Mouse (Mus musculus): ENCODE results near the gene F930015N05Rik. TPM values are rescaled to one million over a fixed set of nuclear protein-coding genes. Genes with fewer than 3 reads are reported as not detected.

F930015N05Rik gene
- polyA plus RNA-seq (2014; fragmentation: Nextera tagmentation; extraction: Ambion mirVana), result 1.6 and 1.8 TPM in 2 replicates

- H3K27ac ChIP-seq (ENCODE audit: low read depth, low read length), result peak within 1 kb of the TSS; percentile 67
- peak within 1 kb of the TSS; percentile 62 for H3K4me3 ChIP-seq (ENCODE audit: low read depth, low read length)
- ATAC-seq (ENCODE audit: insufficient read depth, low FRiP score, low TSS enrichment) (0 out of 2 replicates have a peak, but pooled peaks have one; percentile 4), DNase-seq (ENCODE audit: low spot score) (no peak)
- H3K9me3 ChIP-seq (ENCODE audit: control insufficient read depth, low read length), result no peaks in the 10 kb centered on the region
- peak within 1 kb of the TSS; percentile 97 for H3K4me2 ChIP-seq (ENCODE audit: low read depth)
- under 1% methylated on average over 24 of the region's 24 CpGs for WGBS
- peak within 1 kb of the TSS; percentile 82 for H3K9ac ChIP-seq (ENCODE audit: low read length)
- H3K27me3 ChIP-seq (ENCODE audit: control insufficient read depth, insufficient read depth, low read length), result no peaks in the 10 kb centered on the region
- 0 out of 2 replicates have a peak, but pooled peaks cover 2% of the 10 kb centered on the region for H3K4me1 ChIP-seq (ENCODE audit: control insufficient read depth, insufficient read depth, low read length)
- H3K36me3 ChIP-seq (ENCODE audit: control insufficient read depth, insufficient read depth, low read length), result no peaks in the 10 kb centered on the region
Observed at GRCm38 (mm10) chr11:64436412-64436727, at the start of gene F930015N05Rik. Gene F930015N05Rik, minus strand, starts transcription at chr11:64436653.

DNA sequence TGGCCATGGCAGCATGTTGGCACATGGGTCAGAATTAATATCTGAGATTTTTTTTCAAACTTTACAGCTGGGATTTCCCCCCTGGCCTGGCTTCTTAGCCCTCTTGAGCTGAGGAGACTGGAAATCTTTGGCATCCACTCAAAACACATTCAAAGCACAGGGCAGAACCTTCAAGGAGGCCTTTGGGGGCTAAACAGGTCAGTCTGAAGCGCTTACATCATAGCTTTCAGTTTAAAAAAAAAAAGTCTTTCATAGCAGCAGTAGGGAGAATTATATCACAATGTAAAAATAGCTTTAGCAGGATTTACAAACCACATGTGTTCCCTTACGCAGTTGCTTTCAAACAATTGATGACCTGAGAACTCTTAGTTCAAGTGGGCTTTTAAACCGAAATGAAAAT, 45.0 kb upstream of the F930015N05Rik start:
- Histone ChIP-seq H3K4me1 (ENCODE audit: control insufficient read depth, insufficient read depth, low read length) (no peaks in the 10 kb centered on the region), H3K4me2 (ENCODE audit: low read depth) (no peak overlapping the region), H3K9me3 (ENCODE audit: control insufficient read depth, low read length) (no peaks in the 10 kb centered on the region), H3K27me3 (ENCODE audit: control insufficient read depth, insufficient read depth, low read length) (no peaks in the 10 kb centered on the region), H3K27ac (ENCODE audit: low read depth, low read length) (no peak overlapping the region), H3K4me3 (ENCODE audit: low read depth, low read length) (no peak overlapping the region), H3K36me3 (ENCODE audit: control insufficient read depth, insufficient read depth, low read length) (no peaks in the 10 kb centered on the region), H3K9ac (ENCODE audit: low read length) (no peak overlapping the region)
- DNase-seq (ENCODE audit: low spot score) (no peak), ATAC-seq (ENCODE audit: insufficient read depth, low FRiP score, low TSS enrichment) (no peak)
- 89% methylated on average over 3 of the region's 3 CpGs for WGBS

DNA sequence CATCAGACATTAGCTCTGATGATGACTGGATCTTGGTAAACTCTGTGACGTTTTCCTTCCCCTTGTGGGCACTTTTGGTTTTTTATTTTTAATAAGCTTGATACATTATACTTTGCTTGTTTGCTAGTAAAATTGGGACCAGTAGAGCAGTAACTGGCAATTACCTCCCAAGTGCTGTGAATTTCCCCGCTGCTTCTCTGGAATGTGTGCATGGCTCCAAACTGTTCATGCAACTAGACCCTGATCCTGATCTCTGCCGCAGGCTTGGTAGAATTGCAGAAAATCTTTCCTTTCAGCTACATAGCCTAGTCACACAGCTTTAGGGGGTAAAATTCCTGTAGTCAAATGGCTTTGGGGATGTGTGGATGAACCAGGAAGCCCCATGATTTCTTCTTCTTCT, 37.2 kb upstream of the F930015N05Rik start:
- no peaks in the 10 kb centered on the region for H3K36me3 ChIP-seq (ENCODE audit: control insufficient read depth, insufficient read depth, low read length)
- ATAC-seq (ENCODE audit: insufficient read depth, low FRiP score, low TSS enrichment) (no peak), DNase-seq (ENCODE audit: low spot score) (no peak)
- no peaks in the 10 kb centered on the region; the same call in 1 of the 2 replicates for H3K4me1 ChIP-seq (ENCODE audit: control insufficient read depth, insufficient read depth, low read length)
- no peak overlapping the region for H3K9ac ChIP-seq (ENCODE audit: low read length)
- 86% methylated on average over 3 of the region's 3 CpGs for WGBS
- H3K27me3 ChIP-seq (ENCODE audit: control insufficient read depth, insufficient read depth, low read length), result no peaks in the 10 kb centered on the region
- H3K27ac ChIP-seq (ENCODE audit: low read depth, low read length), result no peak overlapping the region
- H3K9me3 ChIP-seq (ENCODE audit: control insufficient read depth, low read length), result no peaks in the 10 kb centered on the region
- no peak overlapping the region for H3K4me3 ChIP-seq (ENCODE audit: low read depth, low read length)
- no peak overlapping the region for H3K4me2 ChIP-seq (ENCODE audit: low read depth)

DNA sequence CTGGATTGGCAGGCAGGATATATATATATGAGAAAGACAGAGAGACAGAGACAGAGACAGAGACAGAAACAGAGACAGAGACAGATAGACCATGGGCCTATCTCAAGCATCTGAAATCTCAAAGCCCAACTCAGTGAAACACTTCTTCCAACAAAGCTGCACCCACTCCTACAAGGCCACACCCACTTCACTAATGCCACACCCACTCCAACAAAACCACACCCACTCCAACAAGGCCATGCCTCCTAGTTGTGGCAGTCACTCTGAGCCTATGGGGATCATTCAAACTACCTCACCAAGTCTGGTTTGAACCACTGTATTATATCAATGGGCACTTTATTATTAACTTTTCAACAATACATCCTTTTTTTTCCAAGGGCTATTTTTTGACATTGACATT, 34.2 kb upstream of the F930015N05Rik start:
- no peak for ATAC-seq (ENCODE audit: insufficient read depth, low FRiP score, low TSS enrichment)
- Histone ChIP-seq H3K4me3 (ENCODE audit: low read depth, low read length) (no peak overlapping the region), H3K9me3 (ENCODE audit: control insufficient read depth, low read length) (no peaks in the 10 kb centered on the region), H3K4me2 (ENCODE audit: low read depth) (no peak overlapping the region), H3K4me1 (ENCODE audit: control insufficient read depth, insufficient read depth, low read length) (peaks cover 2% of the 10 kb centered on the region; the same call in 1 of the 2 replicates), H3K27me3 (ENCODE audit: control insufficient read depth, insufficient read depth, low read length) (no peaks in the 10 kb centered on the region), H3K9ac (ENCODE audit: low read length) (no peak overlapping the region), H3K36me3 (ENCODE audit: control insufficient read depth, insufficient read depth, low read length) (no peaks in the 10 kb centered on the region), H3K27ac (ENCODE audit: low read depth, low read length) (no peak overlapping the region)
- DNase-seq (ENCODE audit: low spot score), result no peak

DNA sequence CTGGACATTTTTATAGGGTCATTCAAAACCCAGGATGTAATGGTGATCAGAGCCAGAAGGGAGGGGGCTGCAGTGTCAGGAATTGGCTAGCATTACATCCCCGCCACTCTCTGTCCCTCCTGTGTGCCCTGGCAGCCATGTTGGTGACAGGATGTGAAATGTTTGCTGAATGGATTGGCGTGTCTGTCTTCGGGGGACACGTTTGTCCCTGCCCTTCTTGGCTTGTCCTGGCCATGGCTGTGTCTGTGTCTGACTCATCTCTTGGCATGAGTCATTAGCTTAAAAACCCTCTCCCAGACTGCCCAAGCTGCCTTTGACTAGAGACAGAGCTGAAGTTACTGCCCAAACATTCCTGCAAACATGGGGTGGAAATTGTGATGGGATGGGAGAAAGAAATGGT, 32.3 kb upstream of the F930015N05Rik start:
- Histone ChIP-seq H3K4me3 (ENCODE audit: low read depth, low read length) (no peak overlapping the region), H3K27ac (ENCODE audit: low read depth, low read length) (no peak overlapping the region), H3K4me2 (ENCODE audit: low read depth) (no peak overlapping the region), H3K27me3 (ENCODE audit: control insufficient read depth, insufficient read depth, low read length) (no peaks in the 10 kb centered on the region), H3K9me3 (ENCODE audit: control insufficient read depth, low read length) (no peaks in the 10 kb centered on the region), H3K36me3 (ENCODE audit: control insufficient read depth, insufficient read depth, low read length) (no peaks in the 10 kb centered on the region), H3K9ac (ENCODE audit: low read length) (no peak overlapping the region), H3K4me1 (ENCODE audit: control insufficient read depth, insufficient read depth, low read length) (peaks cover 2% of the 10 kb centered on the region; the same call in 1 of the 2 replicates)
- 54% methylated on average over 4 of the region's 4 CpGs for WGBS
- ATAC-seq (ENCODE audit: insufficient read depth, low FRiP score, low TSS enrichment) (no peak), DNase-seq (ENCODE audit: low spot score) (no peak)

GRCm38 (mm10) chr11:64461746-64462145, 25.3 kb upstream of the F930015N05Rik start:
- no peak overlapping the region for H3K27ac ChIP-seq (ENCODE audit: low read depth, low read length)
- 87% methylated on average over 3 of the region's 3 CpGs for WGBS
- H3K4me2 ChIP-seq (ENCODE audit: low read depth), result no peak overlapping the region
- no peaks in the 10 kb centered on the region for H3K36me3 ChIP-seq (ENCODE audit: control insufficient read depth, insufficient read depth, low read length)
- DNase-seq (ENCODE audit: low spot score) (no peak), ATAC-seq (ENCODE audit: insufficient read depth, low FRiP score, low TSS enrichment) (no peak)
- no peaks in the 10 kb centered on the region for H3K9me3 ChIP-seq (ENCODE audit: control insufficient read depth, low read length)
- H3K27me3 ChIP-seq (ENCODE audit: control insufficient read depth, insufficient read depth, low read length), result no peaks in the 10 kb centered on the region
- H3K9ac ChIP-seq (ENCODE audit: low read length), result no peak overlapping the region
- H3K4me1 ChIP-seq (ENCODE audit: control insufficient read depth, insufficient read depth, low read length), result no peaks in the 10 kb centered on the region
- no peak overlapping the region for H3K4me3 ChIP-seq (ENCODE audit: low read depth, low read length)

DNA sequence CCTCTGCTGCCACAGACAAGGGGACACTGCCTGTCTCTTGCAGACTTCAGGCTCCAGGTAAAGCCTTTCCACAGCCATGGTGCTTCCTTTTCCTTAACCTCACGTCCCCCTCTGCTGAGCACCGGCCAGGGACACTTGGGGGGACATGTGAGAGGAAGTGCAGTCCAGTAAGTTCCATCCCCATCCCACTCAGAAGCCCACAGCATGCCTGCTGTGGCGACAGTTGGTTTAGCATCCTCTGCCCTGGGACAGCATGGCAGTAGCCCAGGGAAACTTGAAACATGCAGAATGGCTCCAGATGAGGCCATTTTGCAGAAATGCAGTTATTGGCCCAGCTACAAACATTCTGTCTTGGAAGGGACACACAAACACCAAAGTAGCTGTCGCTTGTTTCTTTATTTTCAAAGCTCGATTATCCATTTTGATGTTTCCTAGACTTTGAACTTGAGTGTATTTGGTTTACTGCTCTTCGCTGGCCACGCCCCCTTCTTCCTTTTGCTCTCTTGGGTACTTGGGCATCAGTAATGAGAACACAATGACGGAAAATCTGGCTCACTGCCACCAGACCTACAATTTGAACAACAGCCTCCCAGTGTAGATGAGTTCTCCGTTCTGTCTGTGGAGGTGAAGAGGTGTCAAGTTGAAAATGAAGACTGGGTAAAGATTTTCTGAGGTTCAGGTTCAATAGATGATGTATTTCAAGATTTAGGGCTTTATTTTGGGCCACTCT, 12.3 kb upstream of the F930015N05Rik start:
- DNase-seq (ENCODE audit: low spot score) (no peak), ATAC-seq (ENCODE audit: insufficient read depth, low FRiP score, low TSS enrichment) (no peak)

DNA sequence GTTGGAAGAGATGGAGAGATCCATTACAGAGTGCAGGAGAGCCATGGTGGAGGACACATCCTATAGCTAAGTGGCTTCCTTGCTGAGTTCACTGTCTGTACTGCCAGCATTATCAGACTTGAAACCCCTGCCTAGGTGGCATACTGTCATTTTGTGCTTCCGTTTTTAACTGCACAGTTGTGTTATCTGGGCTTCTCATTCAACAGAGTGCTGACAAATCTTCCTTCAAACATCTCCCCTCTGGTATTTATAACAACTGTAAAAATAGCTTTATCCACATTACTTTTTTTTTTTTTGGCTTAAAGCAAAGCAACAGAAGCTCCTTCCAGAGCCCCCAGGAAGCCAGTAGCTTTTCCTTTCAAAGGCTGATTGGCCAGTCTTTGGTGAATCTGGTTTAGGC, 8.8 kb upstream of the F930015N05Rik start:
- H3K9ac ChIP-seq (ENCODE audit: low read length), result no peak overlapping the region
- ATAC-seq (ENCODE audit: insufficient read depth, low FRiP score, low TSS enrichment), result no peak
- no peak for DNase-seq (ENCODE audit: low spot score)
- no peaks in the 10 kb centered on the region for H3K9me3 ChIP-seq (ENCODE audit: control insufficient read depth, low read length)
- H3K4me3 ChIP-seq (ENCODE audit: low read depth, low read length), result no peak overlapping the region
- H3K36me3 ChIP-seq (ENCODE audit: control insufficient read depth, insufficient read depth, low read length), result no peaks in the 10 kb centered on the region
- no peak overlapping the region for H3K27ac ChIP-seq (ENCODE audit: low read depth, low read length)
- no peak overlapping the region for H3K4me2 ChIP-seq (ENCODE audit: low read depth)
- no peaks in the 10 kb centered on the region for H3K27me3 ChIP-seq (ENCODE audit: control insufficient read depth, insufficient read depth, low read length)
- WGBS, result 79% methylated on average over 1 of the region's 1 CpGs
- H3K4me1 ChIP-seq (ENCODE audit: control insufficient read depth, insufficient read depth, low read length), result no peaks in the 10 kb centered on the region

More for the DNA sequence above, 12.3 kb upstream of the F930015N05Rik start:
- no peaks in the 10 kb centered on the region for H3K9me3 ChIP-seq (ENCODE audit: control insufficient read depth, low read length)
- H3K4me1 ChIP-seq (ENCODE audit: control insufficient read depth, insufficient read depth, low read length), result no peaks in the 10 kb centered on the region
- no peaks in the 10 kb centered on the region for H3K27me3 ChIP-seq (ENCODE audit: control insufficient read depth, insufficient read depth, low read length)
- no peak overlapping the region for H3K4me3 ChIP-seq (ENCODE audit: low read depth, low read length)
- H3K36me3 ChIP-seq (ENCODE audit: control insufficient read depth, insufficient read depth, low read length), result no peaks in the 10 kb centered on the region
- H3K4me2 ChIP-seq (ENCODE audit: low read depth), result no peak overlapping the region
- H3K9ac ChIP-seq (ENCODE audit: low read length), result no peak overlapping the region
- WGBS, result 80% methylated on average over 9 of the region's 9 CpGs
- no peak overlapping the region for H3K27ac ChIP-seq (ENCODE audit: low read depth, low read length)

DNA sequence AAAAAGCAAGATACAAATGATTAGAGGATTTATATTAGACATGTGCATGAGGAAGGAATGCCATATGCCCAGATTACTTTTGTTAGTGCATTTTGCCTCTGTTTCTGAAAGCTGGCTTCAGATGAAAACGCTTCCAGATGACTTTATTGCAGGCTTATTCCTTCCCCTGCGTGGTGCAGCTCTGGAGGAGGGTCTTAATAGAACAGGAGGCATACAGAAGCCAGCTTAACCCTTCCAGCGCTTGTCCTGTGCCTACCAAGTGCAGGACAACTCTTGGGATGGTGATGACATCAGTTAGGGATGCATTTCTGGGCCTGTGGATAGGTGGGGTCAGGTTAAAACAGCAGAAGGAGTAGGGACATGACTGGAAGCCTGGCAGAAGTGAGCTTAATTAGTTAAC, 6.2 kb upstream of the F930015N05Rik start:
- WGBS, result 33% methylated on average over 3 of the region's 3 CpGs
- Histone ChIP-seq H3K27ac (ENCODE audit: low read depth, low read length) (no peak overlapping the region), H3K9ac (ENCODE audit: low read length) (no peak overlapping the region), H3K9me3 (ENCODE audit: control insufficient read depth, low read length) (no peaks in the 10 kb centered on the region), H3K4me2 (ENCODE audit: low read depth) (no peak overlapping the region), H3K4me3 (ENCODE audit: low read depth, low read length) (no peak overlapping the region), H3K4me1 (ENCODE audit: control insufficient read depth, insufficient read depth, low read length) (0 out of 2 replicates have a peak, but pooled peaks cover under 1% of the 10 kb centered on the region), H3K36me3 (ENCODE audit: control insufficient read depth, insufficient read depth, low read length) (no peaks in the 10 kb centered on the region), H3K27me3 (ENCODE audit: control insufficient read depth, insufficient read depth, low read length) (no peaks in the 10 kb centered on the region)
- ATAC-seq (ENCODE audit: insufficient read depth, low FRiP score, low TSS enrichment) (no peak), DNase-seq (ENCODE audit: low spot score) (no peak)

Measured in neural tube, embryonic 11.5 days (tissue).